Mouse (Mus musculus) testis, adult 2 months (tissue): ENCODE data around the gene Ascl3.

ENCODE experiments used
- CTCF ChIP-seq: fragments of 200-500 bp; IDR thresholded peaks from 2 replicates; pipeline ENCODE4 v1.5.1; 2012; ENCODE audit warnings: low read depth, mild to moderate bottlenecking, inconsistent platforms, low read length, moderate library complexity; ENCODE audit not compliant: control insufficient read depth, insufficient read depth, insufficient replicate concordance
- POLR2A ChIP-seq: fragments of 200-500 bp; IDR thresholded peaks from 2 replicates; pipeline ENCODE4 v1.6.1; 2012; ENCODE audit warnings: low read depth, mild to moderate bottlenecking, inconsistent platforms, low read length, moderate library complexity; ENCODE audit not compliant: control insufficient read depth

GRCm38 (mm10) chr7:109747747-109748146 lies 16.2 kb upstream of the Ascl3 start:
- TF ChIP-seq POLR2A (no peak), CTCF (no peak)
